Mouse (Mus musculus) forebrain, embryonic 14.5 days (tissue): ENCODE measurements at regions not wholly inside any gene's neighbourhood (a gene's known extent, or its start where the extent isn't known, plus 50 kb on each side); places are given as distances from the start of the nearest gene placed in this dataset.

ENCODE experiments used
- ATAC-seq: fragments of 200-750 bp; cut with Nextera tagmentation; 2 replicates; pipeline ENCODE4 v1.8.0; 2017; ENCODE audit warnings: mild to moderate bottlenecking, moderate library complexity
- DNase-seq: peaks from one replicate; pipeline ENCODE4 v3.0.0-alpha.2; 2015; ENCODE audit warnings: low spot score
- H3K27ac ChIP-seq: fragments of 300-500 bp; sonication (generic); 2 replicates; pipeline ENCODE4 v1.5.1; 2014; ENCODE audit warnings: low read depth, mild to moderate bottlenecking, control low read depth, low read length, moderate library complexity
- H3K27me3 ChIP-seq: fragments of 300-500 bp; sonication (generic); replicated peaks from 2 replicates; pipeline ENCODE4 v1.6.1; 2014; ENCODE audit warnings: low read length, control low read depth, mixed read lengths; ENCODE audit not compliant: control insufficient read depth, insufficient read depth
- H3K36me3 ChIP-seq: fragments of 300-500 bp; sonication (generic); 2 replicates; pipeline ENCODE4 v1.6.1; 2014; ENCODE audit warnings: low read length, control low read depth; ENCODE audit not compliant: control insufficient read depth, insufficient read depth
- H3K4me1 ChIP-seq: fragments of 300-500 bp; sonication (generic); 2 replicates; pipeline ENCODE4 v1.6.1; 2014; ENCODE audit warnings: antibody characterized with exemption, low read length, control low read depth; ENCODE audit not compliant: control insufficient read depth, insufficient read depth
- H3K4me2 ChIP-seq: fragments of 300-500 bp; sonication (generic); 2 replicates; pipeline ENCODE4 v1.6.1; 2014; ENCODE audit warnings: mild to moderate bottlenecking, control low read depth, low read length
- H3K4me3 ChIP-seq: fragments of 300-500 bp; sonication (generic); 2 replicates; pipeline ENCODE4 v1.5.1; 2014; ENCODE audit warnings: low read depth, low read length, control low read depth
- H3K9ac ChIP-seq: fragments of 300-500 bp; sonication (generic); 2 replicates; pipeline ENCODE4 v1.6.1; 2014; ENCODE audit warnings: mild to moderate bottlenecking, low read length, control low read depth, moderate library complexity
- H3K9me3 ChIP-seq: fragments of 300-500 bp; sonication (generic); replicated peaks from 2 replicates; pipeline ENCODE4 v1.6.1; 2016; ENCODE audit warnings: low read length, control low read depth, mixed read lengths; ENCODE audit not compliant: control insufficient read depth
- WGBS: fragments of 180-500 bp; shearing (Covaris S2); extraction: QIAGEN DNeasy Blood & Tissue Kit; methylation state at CpG from one replicate; pipeline ENCODE4 v1.1.7; 2014; 5-methylcytosine and 5-hydroxymethylcytosine counted together

GRCm38 (mm10) chr2:167817030-167817429 is 114.8 kb upstream of the Ptpn1 start:
- Histone ChIP-seq H3K36me3 (no peaks in the 10 kb centered on the region), H3K4me1 (no peaks in the 10 kb centered on the region), H3K4me3 (no peak overlapping the region), H3K4me2 (no peak overlapping the region), H3K27me3 (no peaks in the 10 kb centered on the region), H3K9ac (no peak overlapping the region), H3K27ac (no peak overlapping the region), H3K9me3 (no peaks in the 10 kb centered on the region)
- ATAC-seq (no peak), DNase-seq (no peak)
- 67% methylated on average over 9 of the region's 9 CpGs for WGBS

GRCm38 (mm10) chr2:167815123-167815522 is 116.7 kb upstream of the Ptpn1 start:
- Histone ChIP-seq H3K9me3 (no peaks in the 10 kb centered on the region), H3K27me3 (no peaks in the 10 kb centered on the region), H3K4me1 (no peaks in the 10 kb centered on the region), H3K4me2 (no peak overlapping the region), H3K36me3 (no peaks in the 10 kb centered on the region), H3K9ac (no peak overlapping the region), H3K4me3 (no peak overlapping the region), H3K27ac (no peak overlapping the region)
- ATAC-seq = no peak
- DNase-seq = no peak
- WGBS = 88% methylated on average over 10 of the region's 10 CpGs

- no peaks in the 10 kb centered on the region for H3K27me3 ChIP-seq
- no peak overlapping the region for H3K9ac ChIP-seq
- no peak overlapping the region for H3K27ac ChIP-seq
- H3K36me3 ChIP-seq = no peaks in the 10 kb centered on the region
- 82% methylated on average over 5 of the region's 5 CpGs for WGBS
- no peaks in the 10 kb centered on the region for H3K9me3 ChIP-seq
- H3K4me3 ChIP-seq = no peak overlapping the region
- DNase-seq = no peak
- no peaks in the 10 kb centered on the region for H3K4me1 ChIP-seq
- H3K4me2 ChIP-seq = no peak overlapping the region
- no peak for ATAC-seq
Observed at GRCm38 (mm10) chr2:167809256-167809655, 119.6 kb upstream of the Tmem189 start.

- Histone ChIP-seq H3K9me3 (no peaks in the 10 kb centered on the region), H3K4me1 (no peaks in the 10 kb centered on the region), H3K27me3 (no peaks in the 10 kb centered on the region), H3K27ac (no peak overlapping the region), H3K4me2 (no peak overlapping the region), H3K9ac (no peak overlapping the region), H3K36me3 (no peaks in the 10 kb centered on the region), H3K4me3 (no peak overlapping the region)
- ATAC-seq (no peak), DNase-seq (no peak)
- 80% methylated on average over 15 of the region's 15 CpGs for WGBS
Observed at GRCm38 (mm10) chr2:167805629-167806304, 116.1 kb upstream of the Tmem189 start.

GRCm38 (mm10) chr2:167804493-167805227 is 115.0 kb upstream of the Tmem189 start:
- DNase-seq (no peak), ATAC-seq (no peak)
- H3K9me3 ChIP-seq = no peaks in the 10 kb centered on the region
- H3K36me3 ChIP-seq = no peaks in the 10 kb centered on the region
- H3K4me1 ChIP-seq = no peaks in the 10 kb centered on the region
- WGBS = 77% methylated on average over 18 of the region's 18 CpGs
- no peak overlapping the region for H3K27ac ChIP-seq
- H3K4me3 ChIP-seq = no peak overlapping the region
- H3K9ac ChIP-seq = no peak overlapping the region
- H3K27me3 ChIP-seq = no peaks in the 10 kb centered on the region
- H3K4me2 ChIP-seq = no peak overlapping the region

- ATAC-seq = no peak
- H3K36me3 ChIP-seq = no peaks in the 10 kb centered on the region
Observed at GRCm38 (mm10) chr2:167802494-167802893, 112.9 kb upstream of the Tmem189 start.

GRCm38 (mm10) chr2:167801389-167801788 is 111.8 kb upstream of the Tmem189 start:
- Histone ChIP-seq H3K36me3 (no peaks in the 10 kb centered on the region), H3K4me1 (no peaks in the 10 kb centered on the region), H3K4me3 (no peak overlapping the region), H3K4me2 (no peak overlapping the region), H3K27me3 (no peaks in the 10 kb centered on the region), H3K9ac (no peak overlapping the region), H3K27ac (no peak overlapping the region), H3K9me3 (no peaks in the 10 kb centered on the region)
- ATAC-seq (no peak), DNase-seq (no peak)
- WGBS = 90% methylated on average over 10 of the region's 10 CpGs

More at GRCm38 (mm10) chr2:167802494-167802893, 112.9 kb upstream of the Tmem189 start:
- Histone ChIP-seq H3K27me3 (no peaks in the 10 kb centered on the region), H3K4me1 (no peaks in the 10 kb centered on the region), H3K27ac (no peak overlapping the region), H3K9me3 (no peaks in the 10 kb centered on the region), H3K4me2 (no peak overlapping the region), H3K9ac (no peak overlapping the region), H3K4me3 (no peak overlapping the region)
- 82% methylated on average over 9 of the region's 9 CpGs for WGBS
- DNase-seq = no peak

GRCm38 (mm10) chr2:167800648-167801245 is 111.1 kb upstream of the Tmem189 start:
- no peaks in the 10 kb centered on the region for H3K9me3 ChIP-seq
- WGBS = 66% methylated on average over 11 of the region's 11 CpGs
- no peak for DNase-seq
- no peak overlapping the region for H3K9ac ChIP-seq
- no peaks in the 10 kb centered on the region for H3K4me1 ChIP-seq
- no peak overlapping the region for H3K4me2 ChIP-seq
- ATAC-seq = no peak
- H3K4me3 ChIP-seq = no peak overlapping the region
- H3K27ac ChIP-seq = no peak overlapping the region
- H3K27me3 ChIP-seq = no peaks in the 10 kb centered on the region
- no peaks in the 10 kb centered on the region for H3K36me3 ChIP-seq
